Mouse (Mus musculus) limb, embryonic 13.5 days (tissue): ENCODE results near the gene Patj. TPM values are rescaled to one million over a fixed set of nuclear protein-coding genes. Genes with fewer than 3 reads are reported as not detected.
"Not testable (repeated sequence)": the region's sequence is repeated elsewhere in the genome, so short reads cannot be mapped to it uniquely, and the experiment has no call there.

Source experiments
- ATAC-seq: fragments of 200-750 bp; cut with Nextera tagmentation; 2 replicates; pipeline ENCODE4 v1.8.0; 2017; ENCODE audit warnings: low read depth, moderate number of reproducible peaks, moderate TSS enrichment; ENCODE audit not compliant: low FRiP score
- H3K27ac ChIP-seq: fragments of 300-500 bp; sonication (generic); 2 replicates; pipeline ENCODE4 v1.5.1; 2015; ENCODE audit warnings: inconsistent platforms, mild to moderate bottlenecking, moderate library complexity
- H3K27me3 ChIP-seq: fragments of 300-500 bp; sonication (generic); 2 replicates; pipeline ENCODE4 v1.6.1; 2015; ENCODE audit warnings: mild to moderate bottlenecking, inconsistent platforms
- H3K36me3 ChIP-seq: fragments of 300-500 bp; sonication (generic); 2 replicates; pipeline ENCODE4 v1.6.1; 2015; ENCODE audit warnings: inconsistent platforms, mild to moderate bottlenecking, moderate library complexity
- H3K4me1 ChIP-seq: fragments of 300-500 bp; sonication (generic); 2 replicates; pipeline ENCODE4 v1.6.1; 2015; ENCODE audit warnings: inconsistent platforms
- H3K4me2 ChIP-seq: fragments of 300-500 bp; sonication (generic); replicated peaks from 2 replicates; pipeline ENCODE4 v1.6.1; 2015; ENCODE audit warnings: inconsistent platforms, mild to moderate bottlenecking, moderate library complexity
- H3K4me3 ChIP-seq: fragments of 300-500 bp; sonication (generic); 2 replicates; pipeline ENCODE4 v1.5.1; 2015; ENCODE audit warnings: moderate library complexity, mild to moderate bottlenecking, inconsistent platforms
- H3K9ac ChIP-seq: fragments of 300-500 bp; sonication (generic); 2 replicates; pipeline ENCODE4 v1.6.1; 2015; ENCODE audit warnings: mild to moderate bottlenecking, inconsistent platforms
- H3K9me3 ChIP-seq: fragments of 300-500 bp; sonication (generic); 2 replicates; pipeline ENCODE4 v1.6.1; 2016; ENCODE audit warnings: inconsistent platforms
- WGBS: fragments of 180-500 bp; shearing (Covaris S2); methylation state at CpG from one replicate; pipeline ENCODE4 v1.1.7; 2015; 5-methylcytosine and 5-hydroxymethylcytosine counted together
- polyA plus RNA-seq: library from polyadenylated mRNA; unstranded; fragments of >200 nt; fragmentation: Nextera tagmentation; extraction: Ambion mirVana; gene quantifications from 2 replicates; pipeline ENCODE4 v1.2.1, GENCODE M21; 2015

Patj gene
- polyA plus RNA-seq, 1 experiment from 2014 or later: 19.0 TPM

DNA sequence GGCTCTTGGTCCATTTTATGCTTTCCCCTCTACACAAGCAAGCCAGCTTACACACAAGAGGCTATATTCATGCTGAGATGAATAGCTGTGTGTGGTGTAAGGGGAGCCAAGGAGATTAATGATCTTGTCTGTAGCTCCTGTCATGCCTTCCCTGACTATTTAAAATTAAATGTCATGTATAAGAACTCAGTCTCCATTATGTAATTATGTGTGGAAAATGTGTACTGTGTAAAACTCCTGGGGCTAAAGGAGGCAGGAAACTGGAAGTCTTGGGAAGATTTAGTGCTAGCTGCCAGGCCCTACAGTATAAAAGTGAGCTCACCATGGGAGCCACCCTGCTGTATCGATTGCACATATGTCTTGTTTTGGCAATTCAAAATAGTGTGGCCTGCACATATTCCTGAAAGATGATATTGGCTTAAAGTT is 203.0 kb downstream of the Patj start:
- Histone ChIP-seq H3K27me3 (no peaks in the 10 kb centered on the region), H3K4me2 (no peak overlapping the region), H3K27ac (peak overlapping the region; percentile 48; the same call in 1 of the 2 replicates), H3K9ac (no peak overlapping the region), H3K9me3 (no peaks in the 10 kb centered on the region), H3K36me3 (no peaks in the 10 kb centered on the region), H3K4me3 (no peak overlapping the region), H3K4me1 (peaks cover 48% of the 10 kb centered on the region)
- WGBS: 19% methylated on average over 1 of the region's 1 CpGs
- ATAC-seq: peak; percentile 87

DNA sequence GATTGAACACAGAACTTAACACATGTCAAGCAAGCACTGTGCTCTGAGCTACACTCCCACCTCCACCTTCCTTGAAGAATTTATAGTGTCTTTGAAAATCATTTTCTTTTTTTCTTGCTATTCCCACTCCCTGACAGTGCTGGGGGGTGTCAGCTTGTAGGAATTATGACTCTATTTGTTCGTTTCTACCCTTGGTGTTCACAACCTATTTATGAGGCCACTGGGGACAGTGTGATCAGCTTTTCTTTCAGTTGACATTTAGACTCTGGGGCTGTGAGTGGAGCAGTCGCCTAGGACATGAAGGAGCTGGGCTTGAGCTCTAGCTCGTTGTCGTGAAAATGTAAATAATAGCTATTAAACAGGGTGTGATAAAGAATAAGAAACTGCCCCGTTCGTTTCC is 203.8 kb downstream of the Patj start:
- Histone ChIP-seq H3K4me3 (no peak overlapping the region), H3K4me1 (peaks cover 49% of the 10 kb centered on the region), H3K9ac (no peak overlapping the region), H3K36me3 (no peaks in the 10 kb centered on the region), H3K4me2 (no peak overlapping the region), H3K27ac (peak overlapping the region; percentile 48; the same call in 1 of the 2 replicates), H3K27me3 (no peaks in the 10 kb centered on the region), H3K9me3 (no peaks in the 10 kb centered on the region)
- ATAC-seq: 0 out of 2 replicates have a peak, but pooled peaks have one; percentile 12
- WGBS: 26% methylated on average over 6 of the region's 6 CpGs

DNA sequence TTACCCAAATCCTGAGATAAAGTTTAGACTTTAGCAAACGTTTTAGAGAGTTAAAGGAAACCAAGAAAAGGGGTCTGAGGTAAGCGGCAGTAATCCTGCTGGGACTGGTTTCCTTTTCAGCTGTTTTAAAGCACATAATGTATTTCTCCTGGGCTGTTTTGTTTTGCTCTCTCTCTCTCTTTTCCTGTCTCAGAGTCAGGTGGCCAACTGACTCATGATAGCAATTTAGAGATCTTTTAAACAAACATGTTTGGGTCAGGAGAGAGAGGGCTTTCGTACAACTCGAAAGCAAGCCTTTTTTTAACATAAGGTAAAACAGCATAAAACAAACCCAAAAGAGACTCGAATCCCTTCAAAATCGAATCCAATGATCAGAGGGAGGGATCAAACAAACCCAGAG is 207.5 kb downstream of the Patj start:
- Histone ChIP-seq H3K4me1 (peaks cover 40% of the 10 kb centered on the region), H3K4me3 (no peak overlapping the region), H3K27ac (peak overlapping the region; percentile 69; the same call in 1 of the 2 replicates), H3K27me3 (no peaks in the 10 kb centered on the region), H3K36me3 (no peaks in the 10 kb centered on the region), H3K9ac (0 out of 2 replicates have a peak overlapping the region, but pooled peaks have one; percentile 31), H3K9me3 (no peaks in the 10 kb centered on the region), H3K4me2 (no peak overlapping the region)
- no peak for ATAC-seq
- WGBS: 40% methylated on average over 6 of the region's 6 CpGs

DNA sequence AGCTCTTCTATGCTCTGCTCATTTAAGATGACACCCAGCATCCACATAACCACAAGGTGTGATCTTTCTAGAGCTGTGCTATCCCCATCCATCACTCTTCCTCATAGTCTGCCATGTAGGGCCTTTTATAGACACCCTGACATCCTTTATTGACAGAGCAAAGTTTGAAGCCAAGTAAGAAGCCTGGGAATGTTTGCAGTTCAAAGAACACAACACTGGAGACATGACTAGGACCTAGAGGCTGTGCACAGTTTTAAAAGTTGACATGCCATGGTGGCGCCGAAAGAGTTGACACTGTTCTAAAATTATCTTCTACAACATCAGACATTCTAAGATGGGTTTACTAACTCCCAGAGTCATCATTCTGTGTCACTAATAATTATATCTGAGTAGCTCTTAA is 214.9 kb downstream of the Patj start:
- Histone ChIP-seq H3K36me3 (peaks cover 5% of the 10 kb centered on the region), H3K4me2 (no peak overlapping the region), H3K9ac (no peak overlapping the region), H3K27ac (no peak overlapping the region), H3K4me3 (no peak overlapping the region), H3K27me3 (no peaks in the 10 kb centered on the region), H3K4me1 (no peaks in the 10 kb centered on the region), H3K9me3 (no peaks in the 10 kb centered on the region)
- ATAC-seq: no peak
- 91% methylated on average over 2 of the region's 2 CpGs for WGBS

DNA sequence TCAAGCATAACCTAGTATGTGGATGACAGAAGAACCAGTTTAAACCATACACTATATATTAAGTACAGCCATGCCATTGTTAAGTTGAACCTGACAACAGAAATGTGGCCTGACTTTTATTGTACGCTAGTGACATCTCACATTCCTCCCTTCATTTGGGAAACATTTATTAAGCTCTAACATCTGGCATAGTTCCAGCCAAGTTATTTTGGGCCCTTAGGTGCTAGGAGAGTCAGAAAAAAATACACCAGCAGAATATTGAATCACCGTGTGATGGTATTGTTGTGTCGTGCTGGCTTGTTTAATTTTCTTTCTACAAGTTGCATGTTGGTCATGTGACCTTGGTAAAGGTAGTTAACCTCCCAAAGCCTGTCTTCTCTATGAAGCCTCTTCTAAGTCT is 218.8 kb downstream of the Patj start:
- no peaks in the 10 kb centered on the region for H3K9me3 ChIP-seq
- H3K27me3 ChIP-seq: no peaks in the 10 kb centered on the region
- no peak overlapping the region for H3K4me2 ChIP-seq
- no peak overlapping the region for H3K9ac ChIP-seq
- 68% methylated on average over 3 of the region's 3 CpGs for WGBS
- H3K27ac ChIP-seq: no peak overlapping the region
- no peaks in the 10 kb centered on the region for H3K4me1 ChIP-seq
- H3K36me3 ChIP-seq: peaks cover 5% of the 10 kb centered on the region
- ATAC-seq: no peak
- H3K4me3 ChIP-seq: no peak overlapping the region

DNA sequence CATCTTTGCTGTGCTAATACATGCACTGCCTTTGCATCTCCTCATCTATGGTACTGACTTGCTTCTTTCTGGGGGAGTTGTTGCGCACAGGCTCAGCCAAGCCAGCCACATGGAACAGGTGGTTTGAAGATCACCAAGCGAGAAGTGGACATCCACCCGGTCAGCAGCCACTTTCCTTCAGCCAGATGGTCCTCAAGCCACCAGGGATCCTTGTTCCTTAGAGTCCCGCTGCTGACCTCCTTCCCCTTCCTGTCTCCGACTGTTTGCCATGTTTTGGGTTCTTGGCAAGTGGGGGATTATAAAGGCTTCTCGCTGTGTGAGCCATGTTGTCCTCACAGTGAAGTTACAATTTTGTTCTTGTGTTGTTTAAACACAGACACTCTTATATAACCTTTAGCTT is 223.6 kb downstream of the Patj start:
- Histone ChIP-seq H3K27ac (no peak overlapping the region), H3K27me3 (no peaks in the 10 kb centered on the region), H3K4me3 (no peak overlapping the region), H3K36me3 (no peaks in the 10 kb centered on the region), H3K9me3 (no peaks in the 10 kb centered on the region), H3K4me1 (peaks cover 19% of the 10 kb centered on the region), H3K4me2 (no peak overlapping the region), H3K9ac (no peak overlapping the region)
- 83% methylated on average over 6 of the region's 6 CpGs for WGBS
- no peak for ATAC-seq

DNA sequence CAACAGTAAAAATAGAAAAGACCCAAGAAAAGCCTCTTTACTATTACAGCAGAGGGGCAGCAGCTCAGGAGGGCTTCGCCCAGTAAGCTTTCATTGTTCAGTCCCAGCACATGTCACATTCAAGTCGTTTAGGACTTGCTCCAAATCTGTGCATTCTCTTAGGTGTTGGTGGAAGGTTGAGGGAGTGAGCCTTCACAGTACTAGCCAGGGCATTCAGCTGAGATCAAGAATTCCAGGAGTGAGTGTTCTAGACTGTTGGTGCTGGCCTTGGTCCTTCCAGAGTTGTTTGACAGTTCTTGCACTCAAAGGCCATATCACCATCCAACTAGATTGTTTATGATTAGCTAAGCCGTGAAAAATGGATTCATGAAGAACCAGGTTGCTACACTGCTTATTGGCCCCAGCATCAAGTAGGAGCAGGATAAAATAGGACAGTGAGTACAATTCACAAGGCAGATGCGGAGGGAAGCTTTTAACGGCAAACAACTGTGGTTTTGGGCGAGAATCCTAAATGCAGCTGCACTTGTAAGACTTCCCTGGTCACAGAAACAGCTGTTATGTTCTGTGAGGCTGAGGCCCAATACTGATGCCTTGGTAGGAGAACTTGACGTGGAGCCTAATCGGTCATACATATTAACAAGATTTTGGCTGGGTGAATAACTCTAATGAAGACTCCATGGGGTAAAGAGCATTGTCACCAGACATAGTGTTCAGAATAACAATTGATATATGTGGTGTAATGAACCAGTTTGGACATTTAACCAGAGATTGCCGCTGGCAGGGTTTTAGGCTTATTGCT is 225.6 kb downstream of the Patj start:
- Histone ChIP-seq H3K9me3 (no peaks in the 10 kb centered on the region), H3K4me1 (peaks cover 19% of the 10 kb centered on the region), H3K9ac (no peak overlapping the region), H3K36me3 (no peaks in the 10 kb centered on the region), H3K27ac (no peak overlapping the region), H3K4me3 (no peak overlapping the region), H3K4me2 (no peak overlapping the region), H3K27me3 (no peaks in the 10 kb centered on the region)
- ATAC-seq: no peak
- WGBS: 77% methylated on average over 9 of the region's 9 CpGs

DNA sequence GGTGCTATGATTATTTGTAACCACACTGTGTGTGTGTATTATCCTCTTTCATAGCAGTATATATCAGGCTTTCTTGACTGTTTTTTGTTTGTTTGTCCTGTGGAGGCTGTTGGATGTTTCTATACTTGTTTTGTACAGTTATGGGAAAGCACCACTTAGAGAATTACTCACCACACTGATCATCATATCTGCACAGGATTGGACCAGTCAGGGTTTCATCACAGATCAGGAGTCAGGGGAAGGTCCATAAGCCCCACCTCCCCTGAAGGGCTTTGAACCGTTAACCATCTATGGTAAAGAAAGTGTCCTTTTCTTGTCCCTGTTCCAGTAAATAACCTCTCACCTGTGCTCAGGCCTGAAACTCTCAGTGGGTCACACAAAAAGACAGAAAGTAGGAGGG is 226.6 kb downstream of the Patj start:
- no peaks in the 10 kb centered on the region for H3K9me3 ChIP-seq
- no peak for ATAC-seq

DNA sequence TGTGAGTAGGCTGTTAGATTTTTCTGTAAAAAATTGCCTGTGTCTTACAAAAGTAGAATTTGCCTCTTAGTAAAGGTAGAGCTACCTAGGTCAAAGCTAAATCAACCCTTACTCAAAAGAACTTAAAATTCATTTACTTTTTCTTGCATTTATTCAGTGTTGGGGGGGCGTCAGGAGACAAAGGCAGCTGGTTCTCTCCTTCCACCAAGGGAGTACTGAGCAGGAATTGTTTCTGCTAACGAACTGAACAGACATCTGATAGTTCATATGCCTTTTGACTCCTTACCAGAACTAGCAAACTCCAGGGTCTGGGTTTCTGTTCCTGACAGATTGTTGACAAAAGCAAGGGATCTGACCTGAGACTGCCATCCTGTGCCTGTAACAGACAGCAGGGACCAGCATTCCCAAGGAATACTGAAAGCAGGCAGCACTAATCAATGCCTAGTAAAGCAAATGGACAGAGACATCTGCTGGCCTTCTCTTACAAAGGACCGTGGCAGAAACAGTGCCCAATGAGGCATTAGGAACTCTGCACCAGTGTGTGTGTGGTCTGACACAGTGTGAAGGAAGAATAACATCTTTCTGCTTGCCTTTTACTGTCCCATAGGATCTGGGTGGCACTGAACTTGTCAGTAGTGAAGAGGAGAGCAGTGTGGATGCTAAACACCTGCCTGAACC is 227.6 kb downstream of the Patj start:
- H3K4me2 ChIP-seq: no peak overlapping the region
- peak overlapping the region; percentile 48; the same call in 1 of the 2 replicates for H3K27ac ChIP-seq
- H3K9me3 ChIP-seq: no peaks in the 10 kb centered on the region
- peaks cover 19% of the 10 kb centered on the region for H3K4me1 ChIP-seq
- no peak overlapping the region for H3K9ac ChIP-seq
- no peaks in the 10 kb centered on the region for H3K36me3 ChIP-seq
- 31% methylated on average over 3 of the region's 3 CpGs for WGBS
- no peaks in the 10 kb centered on the region for H3K27me3 ChIP-seq
- ATAC-seq: no peak
- H3K4me3 ChIP-seq: no peak overlapping the region

More for the DNA sequence above, 226.6 kb downstream of the Patj start:
- Histone ChIP-seq H3K4me2 (no peak overlapping the region), H3K9ac (no peak overlapping the region), H3K27ac (no peak overlapping the region), H3K36me3 (no peaks in the 10 kb centered on the region), H3K4me1 (peaks cover 19% of the 10 kb centered on the region), H3K4me3 (no peak overlapping the region), H3K27me3 (no peaks in the 10 kb centered on the region)
- WGBS: 78% methylated on average over 1 of the region's 1 CpGs

DNA sequence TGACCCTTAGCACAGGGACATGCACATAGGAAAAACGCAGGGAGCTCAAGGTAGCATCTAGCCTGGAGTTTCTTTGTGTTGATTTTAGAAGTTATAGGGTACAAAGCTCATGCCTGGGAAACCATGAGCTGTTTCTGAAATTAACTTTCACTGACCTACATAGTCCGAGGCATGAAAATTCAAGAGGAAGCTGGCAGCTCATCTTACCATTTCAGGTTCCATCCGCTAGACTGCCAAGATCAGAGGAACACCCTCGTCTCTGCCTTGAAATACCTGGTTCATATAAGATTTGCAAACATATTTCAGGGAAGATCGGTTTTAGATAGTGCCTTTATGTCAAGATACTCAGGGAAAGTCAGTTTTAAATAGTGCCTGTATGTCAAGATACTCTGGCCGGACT is 232.7 kb downstream of the Patj start:
- no peaks in the 10 kb centered on the region for H3K9me3 ChIP-seq
- H3K9ac ChIP-seq: no peak overlapping the region
- ATAC-seq: no peak
- H3K4me1 ChIP-seq: peaks cover 2% of the 10 kb centered on the region
- H3K4me3 ChIP-seq: no peak overlapping the region
- H3K27me3 ChIP-seq: no peaks in the 10 kb centered on the region
- no peak overlapping the region for H3K4me2 ChIP-seq
- WGBS: 88% methylated on average over 6 of the region's 6 CpGs
- no peak overlapping the region for H3K27ac ChIP-seq
- no peaks in the 10 kb centered on the region for H3K36me3 ChIP-seq

DNA sequence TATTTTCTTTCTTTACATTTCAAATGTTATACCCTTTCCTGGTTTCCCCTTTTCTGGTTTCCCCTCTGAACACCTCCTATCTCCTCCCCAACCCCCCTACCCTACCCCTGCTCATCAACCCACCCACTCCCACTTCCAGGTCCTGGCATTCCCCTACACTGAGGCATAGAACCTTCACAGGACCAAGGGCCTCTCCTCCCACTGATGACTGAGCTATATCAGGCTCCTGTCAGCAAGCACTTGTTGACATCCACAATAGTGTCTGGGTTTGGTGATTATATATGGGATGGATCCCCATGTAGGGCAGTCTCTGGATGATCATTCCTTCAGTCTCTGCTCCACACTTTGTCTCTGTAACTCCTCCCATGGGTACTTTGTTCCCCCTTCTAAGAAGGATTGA is 233.6 kb downstream of the Patj start:
- not testable (repeated sequence) for H3K27me3 ChIP-seq, H3K27ac ChIP-seq, H3K9me3 ChIP-seq, H3K4me3 ChIP-seq, H3K9ac ChIP-seq, H3K4me2 ChIP-seq, H3K36me3 ChIP-seq, ATAC-seq, H3K4me1 ChIP-seq

DNA sequence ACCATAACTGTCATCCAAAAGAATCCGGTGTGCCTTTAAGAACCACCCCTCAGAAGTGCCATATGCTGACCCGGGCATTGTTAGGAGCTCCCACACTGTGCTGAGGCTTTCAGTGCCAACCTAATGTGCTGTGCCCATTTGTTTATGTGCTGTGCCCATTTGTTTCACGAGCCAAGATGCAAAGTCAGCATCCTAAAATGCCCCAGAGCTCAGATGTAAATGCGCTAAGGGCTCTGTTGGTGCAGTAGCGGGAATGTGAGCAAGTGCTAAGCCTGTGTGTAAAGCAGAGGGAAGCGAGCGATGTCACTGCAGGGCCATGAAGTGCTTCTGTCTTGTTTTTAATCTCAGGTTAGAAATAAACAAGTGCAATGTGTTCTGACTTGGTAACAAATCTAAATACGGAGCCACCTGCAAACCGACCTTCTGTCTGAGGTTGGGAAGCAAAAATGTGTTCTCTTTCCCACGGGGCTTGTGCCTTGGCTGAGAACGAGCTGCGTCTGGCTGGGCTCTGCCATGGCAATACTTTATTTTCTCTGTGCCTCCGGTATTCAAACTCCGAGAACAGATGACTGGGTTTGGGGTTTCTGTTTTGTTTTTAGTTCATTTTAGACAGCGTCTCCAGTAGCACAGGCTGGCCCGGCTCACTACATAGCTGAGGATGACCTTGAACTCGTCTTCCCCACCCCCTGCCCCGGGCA is 239.7 kb downstream of the Patj start:
- H3K36me3 ChIP-seq: 0 out of 2 replicates have a peak, but pooled peaks cover 3% of the 10 kb centered on the region
- 71% methylated on average over 18 of the region's 18 CpGs for WGBS
- H3K9ac ChIP-seq: no peak overlapping the region
- peaks cover 6% of the 10 kb centered on the region for H3K4me1 ChIP-seq
- no peak overlapping the region for H3K4me3 ChIP-seq
- H3K4me2 ChIP-seq: no peak overlapping the region
- H3K27ac ChIP-seq: no peak overlapping the region
- no peaks in the 10 kb centered on the region for H3K27me3 ChIP-seq
- H3K9me3 ChIP-seq: no peaks in the 10 kb centered on the region
- ATAC-seq: no peak
